Mouse (Mus musculus) limb, embryonic 12.5 days (tissue): Measurements from ENCODE around the gene Inpp4b. TPM values are rescaled to one million over a fixed set of nuclear protein-coding genes. Genes with fewer than 3 reads are reported as not detected.
A peak's percentile ranks its signal among the peaks of the same experiment; 100 is the strongest.

Source experiments
- ATAC-seq: fragments of 200-750 bp; cut with Nextera tagmentation; 2 replicates; pipeline ENCODE4 v1.8.0; 2017; ENCODE audit warnings: low read depth, moderate TSS enrichment; ENCODE audit not compliant: insufficient number of reproducible peaks, insufficient read depth, low FRiP score, low TSS enrichment
- H3K27ac ChIP-seq: fragments of 300-500 bp; sonication (generic); 2 replicates; pipeline ENCODE4 v1.5.1; 2016; ENCODE audit warnings: mild to moderate bottlenecking, moderate library complexity
- H3K27me3 ChIP-seq: fragments of 300-500 bp; sonication (generic); 2 replicates; pipeline ENCODE4 v1.6.1; 2016; ENCODE audit warnings: mild to moderate bottlenecking, moderate library complexity
- H3K36me3 ChIP-seq: fragments of 300-500 bp; sonication (generic); 2 replicates; pipeline ENCODE4 v1.6.1; 2016; ENCODE audit warnings: mild to moderate bottlenecking, moderate library complexity
- H3K4me1 ChIP-seq: fragments of 300-500 bp; sonication (generic); replicated peaks from 2 replicates; pipeline ENCODE4 v1.6.1; 2016
- H3K4me2 ChIP-seq: fragments of 300-500 bp; sonication (generic); 2 replicates; pipeline ENCODE4 v1.6.1; 2016; ENCODE audit warnings: mild to moderate bottlenecking, moderate library complexity
- H3K4me3 ChIP-seq: fragments of 300-500 bp; sonication (generic); replicated peaks from 2 replicates; pipeline ENCODE4 v1.5.1; 2016; ENCODE audit warnings: mild to moderate bottlenecking
- H3K9ac ChIP-seq: fragments of 300-500 bp; sonication (generic); replicated peaks from 2 replicates; pipeline ENCODE4 v1.6.1; 2016; ENCODE audit warnings: mild to moderate bottlenecking, moderate library complexity
- H3K9me3 ChIP-seq: fragments of 300-500 bp; sonication (generic); 2 replicates; pipeline ENCODE4 v1.6.1; 2016; ENCODE audit warnings: mild to moderate bottlenecking, moderate library complexity
- WGBS: fragments of 180-500 bp; shearing (Covaris S2); methylation state at CpG from one replicate; pipeline ENCODE4 v1.1.7; 2016; 5-methylcytosine and 5-hydroxymethylcytosine counted together
- polyA plus RNA-seq: library from polyadenylated mRNA; unstranded; fragments of >200 nt; fragmentation: Nextera tagmentation; extraction: Ambion mirVana; gene quantifications from 2 replicates; pipeline ENCODE4 v1.2.1, GENCODE M21; 2016

The Inpp4b gene
- 14.4 and 15.7 TPM in 2 replicates for polyA plus RNA-seq

DNA sequence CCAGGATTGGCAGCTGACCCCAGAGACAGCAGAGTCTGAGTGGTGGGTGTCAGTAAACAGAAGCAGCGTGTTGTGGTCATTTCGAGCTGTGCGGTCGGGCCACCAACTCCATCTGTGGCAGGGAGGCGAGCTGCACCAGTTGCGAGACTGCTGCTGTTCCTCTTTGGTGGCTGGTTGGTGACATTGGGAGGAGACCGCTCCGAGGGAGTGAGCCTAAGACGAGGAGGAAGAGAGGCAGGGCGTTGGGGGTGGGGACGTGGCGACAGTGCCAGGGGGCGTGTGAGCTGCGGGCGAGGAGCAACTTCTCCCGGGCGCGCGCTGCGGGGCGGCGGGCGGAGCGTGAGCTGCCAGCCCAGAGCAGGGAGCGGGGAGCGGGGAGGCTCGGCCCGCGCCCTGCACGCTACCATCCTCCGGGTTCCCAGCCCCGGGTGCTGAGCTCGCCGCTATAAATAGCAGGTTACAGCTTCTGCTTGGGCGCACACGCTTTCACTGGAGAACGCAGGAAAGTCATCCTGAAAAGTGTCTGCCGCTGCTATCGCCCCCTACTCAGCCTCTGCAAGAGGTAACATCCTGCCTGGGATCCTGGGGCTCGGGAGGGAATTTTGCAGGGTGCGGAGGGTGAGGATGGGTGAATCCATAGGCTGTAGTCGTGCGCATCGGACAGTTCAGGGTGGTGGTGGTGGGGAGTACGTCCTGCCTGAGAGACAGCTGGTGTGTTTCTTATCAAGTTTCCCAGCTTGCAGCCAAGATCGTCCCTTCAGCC is at the start of gene Inpp4b:
Gene Inpp4b, plus strand, starts transcription at position 321 of the 763 bp plus-strand sequence.
- Histone ChIP-seq H3K4me3 (peak within 1 kb of the TSS; percentile 62), H3K9ac (peak within 1 kb of the TSS; percentile 65), H3K4me1 (no peaks in the 10 kb centered on the region), H3K4me2 (peak within 1 kb of the TSS; percentile 98), H3K27ac (no peak within 1 kb of the TSS), H3K9me3 (no peaks in the 10 kb centered on the region), H3K27me3 (peaks cover 20% of the 10 kb centered on the region), H3K36me3 (no peaks in the 10 kb centered on the region)
- peak; percentile 67 for ATAC-seq
- WGBS = 1% methylated on average over 46 of the region's 46 CpGs

DNA sequence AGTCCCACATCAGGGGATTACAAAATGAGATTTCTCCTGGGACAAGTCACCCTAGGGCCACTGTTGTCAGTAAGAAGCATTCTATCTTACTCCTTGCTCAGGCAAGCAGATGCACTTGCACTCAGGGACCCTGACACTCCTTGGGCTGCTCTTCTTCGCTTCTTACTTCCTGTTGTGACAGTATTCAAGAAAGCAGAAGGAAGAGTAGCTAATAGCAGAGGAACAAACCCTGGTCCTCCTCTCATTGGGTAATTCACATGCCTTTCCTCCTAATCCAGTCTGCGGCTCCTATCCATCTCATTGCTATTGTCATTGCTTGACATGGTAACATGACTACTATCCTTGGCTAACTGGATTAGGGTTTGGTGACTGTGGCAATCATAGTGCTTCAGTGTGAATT is 7.1 kb upstream of the Inpp4b start:
- WGBS = 79% methylated on average over 2 of the region's 2 CpGs
- Histone ChIP-seq H3K4me2 (no peak overlapping the region), H3K4me1 (no peaks in the 10 kb centered on the region), H3K4me3 (no peak overlapping the region), H3K9ac (no peak overlapping the region), H3K9me3 (no peaks in the 10 kb centered on the region), H3K27me3 (no peaks in the 10 kb centered on the region), H3K36me3 (no peaks in the 10 kb centered on the region), H3K27ac (no peak overlapping the region)
- no peak for ATAC-seq

DNA sequence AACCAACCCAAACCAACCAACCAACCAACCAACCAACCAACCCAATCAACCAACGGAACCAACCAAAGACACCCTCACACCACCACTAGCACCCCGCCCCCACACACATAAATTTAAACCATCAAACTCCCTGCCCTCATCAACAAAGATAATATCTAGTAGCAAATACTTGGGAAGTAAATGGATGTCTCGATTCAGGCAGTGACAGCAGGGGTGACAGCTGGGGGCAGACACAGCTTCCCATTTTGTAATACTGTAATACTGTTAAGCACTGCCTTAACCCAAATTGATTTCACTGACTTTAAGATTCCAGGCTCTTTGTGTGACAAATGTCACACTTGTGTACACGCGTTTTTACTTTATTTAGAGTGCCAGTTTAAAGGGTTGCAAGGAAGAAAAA is 1.2 kb upstream of the Inpp4b start:
- peak overlapping the region; percentile 62 for H3K4me3 ChIP-seq
- peak overlapping the region; percentile 98 for H3K4me2 ChIP-seq
- H3K9ac ChIP-seq = no peak overlapping the region
- 54% methylated on average over 5 of the region's 5 CpGs for WGBS
- no peak overlapping the region for H3K27ac ChIP-seq
- no peaks in the 10 kb centered on the region for H3K9me3 ChIP-seq
- H3K4me1 ChIP-seq = no peaks in the 10 kb centered on the region
- H3K27me3 ChIP-seq = peaks cover 20% of the 10 kb centered on the region
- ATAC-seq = no peak
- H3K36me3 ChIP-seq = no peaks in the 10 kb centered on the region

DNA sequence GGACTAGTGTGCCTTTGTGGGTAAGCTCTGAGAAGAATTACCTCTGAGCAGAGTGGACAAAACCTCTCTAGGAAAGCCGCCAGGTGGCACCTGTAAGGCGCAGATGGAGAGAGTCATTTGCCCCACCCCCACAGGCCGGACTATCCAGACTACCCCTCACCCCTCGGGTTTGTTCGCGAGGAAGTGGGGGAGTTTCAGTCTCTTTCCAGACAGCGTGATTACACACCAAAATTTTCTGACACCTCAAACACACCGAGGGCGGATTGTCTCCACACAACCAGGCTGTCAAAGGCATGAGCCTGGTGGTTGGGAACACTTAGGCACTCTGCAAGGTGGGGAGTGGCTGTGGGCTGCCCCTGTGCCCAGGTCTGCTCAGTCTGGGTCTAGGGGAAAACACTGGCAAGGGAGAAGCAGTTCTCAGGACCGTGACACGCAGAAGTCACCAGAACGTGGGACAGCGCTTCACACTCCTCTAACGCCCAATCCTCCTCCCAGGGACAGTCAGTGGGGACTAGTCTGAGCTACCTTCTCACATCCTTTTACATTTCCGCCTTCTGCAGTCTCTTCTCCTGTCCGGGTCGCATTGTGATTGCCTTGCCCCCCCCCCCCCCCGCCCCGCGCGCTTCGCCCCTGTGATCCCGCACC is 643 bp upstream of the Inpp4b start:
- Histone ChIP-seq H3K9me3 (no peaks in the 10 kb centered on the region), H3K4me1 (no peaks in the 10 kb centered on the region), H3K9ac (peak overlapping the region; percentile 65), H3K36me3 (no peaks in the 10 kb centered on the region), H3K4me2 (peak overlapping the region; percentile 98), H3K4me3 (peak overlapping the region; percentile 62), H3K27ac (no peak overlapping the region), H3K27me3 (peaks cover 20% of the 10 kb centered on the region)
- ATAC-seq = peak; percentile 80
- under 1% methylated on average over 20 of the region's 23 CpGs for WGBS

DNA sequence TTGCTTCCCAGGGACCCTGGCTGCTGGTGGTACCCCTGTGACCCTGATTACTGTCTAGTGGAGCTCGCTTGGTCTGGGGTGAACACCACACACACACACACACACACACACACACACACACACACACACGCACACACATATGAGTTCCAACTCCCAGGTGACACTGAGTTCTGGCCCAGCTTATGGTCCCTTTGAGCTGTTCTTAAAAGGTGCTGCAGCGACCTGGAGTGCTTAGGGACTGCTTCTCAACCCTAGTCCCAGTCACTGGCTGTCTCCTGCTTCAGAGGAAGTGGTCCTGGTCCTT is 595 bp downstream of the Inpp4b start:
- no peak overlapping the region for H3K27ac ChIP-seq
- H3K4me2 ChIP-seq = peak overlapping the region; percentile 98
- 15% methylated on average over 3 of the region's 3 CpGs for WGBS
- no peaks in the 10 kb centered on the region for H3K9me3 ChIP-seq
- H3K27me3 ChIP-seq = peaks cover 20% of the 10 kb centered on the region
- no peaks in the 10 kb centered on the region for H3K36me3 ChIP-seq
- peak overlapping the region; percentile 65; the same call in 1 of the 2 replicates for H3K9ac ChIP-seq
- ATAC-seq = peak; percentile 28; the same call in 1 of the 2 replicates
- peak overlapping the region; percentile 62 for H3K4me3 ChIP-seq
- H3K4me1 ChIP-seq = no peaks in the 10 kb centered on the region

DNA sequence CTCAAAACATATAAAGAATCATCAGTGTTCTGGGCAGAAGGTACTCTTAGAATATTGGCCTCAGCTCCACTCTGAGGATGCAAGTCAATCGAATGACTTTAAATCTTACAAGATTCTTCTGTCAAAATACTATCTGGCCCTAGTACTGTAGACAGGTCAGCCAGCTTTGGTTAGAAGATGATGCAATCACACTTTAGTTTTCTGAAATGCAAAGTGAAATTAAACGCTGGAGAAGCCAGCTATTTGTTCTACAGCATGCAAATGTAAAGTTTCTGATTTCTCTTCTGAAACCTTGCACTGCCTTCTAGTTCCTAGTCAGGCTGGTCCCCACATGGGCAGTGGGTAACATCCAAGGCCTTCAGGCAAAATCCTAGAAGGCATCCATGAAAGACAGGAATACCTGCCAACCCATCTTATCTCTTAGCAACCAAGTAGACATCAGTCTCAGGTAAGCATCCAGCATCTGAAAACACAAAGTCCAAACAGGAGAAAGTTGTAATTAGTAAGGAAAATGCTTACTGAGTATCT is 2.9 kb downstream of the Inpp4b start:
- 83% methylated on average over 2 of the region's 2 CpGs for WGBS
- Histone ChIP-seq H3K4me3 (no peak overlapping the region), H3K4me1 (no peaks in the 10 kb centered on the region)

DNA sequence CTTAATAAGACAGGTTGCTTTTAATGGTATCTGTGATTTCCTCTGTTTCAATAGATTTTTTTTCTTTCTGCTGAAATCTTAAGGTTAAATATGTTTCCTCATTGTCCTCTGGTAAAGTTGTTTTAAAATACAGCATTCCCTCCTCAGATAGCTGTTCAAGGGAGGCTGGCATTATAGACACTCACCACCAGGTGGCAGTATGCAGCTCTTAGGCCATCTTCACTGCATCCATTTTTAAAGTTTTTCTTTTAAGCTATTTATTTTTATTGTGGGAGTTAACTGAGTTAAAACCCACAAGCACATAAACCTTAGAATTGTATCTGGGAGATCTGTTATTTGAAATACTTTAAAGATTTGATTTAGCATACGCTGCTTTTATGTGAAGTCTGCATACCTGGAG is 7.1 kb downstream of the Inpp4b start:
- Histone ChIP-seq H3K4me1 (no peaks in the 10 kb centered on the region), H3K36me3 (no peaks in the 10 kb centered on the region), H3K9me3 (no peaks in the 10 kb centered on the region), H3K27me3 (no peaks in the 10 kb centered on the region), H3K4me3 (no peak overlapping the region), H3K27ac (no peak overlapping the region), H3K4me2 (no peak overlapping the region), H3K9ac (no peak overlapping the region)
- 76% methylated on average over 1 of the region's 1 CpGs for WGBS
- no peak for ATAC-seq

More for the DNA sequence above, 2.9 kb downstream of the Inpp4b start:
- H3K9me3 ChIP-seq = no peaks in the 10 kb centered on the region
- H3K36me3 ChIP-seq = no peaks in the 10 kb centered on the region
- no peak for ATAC-seq
- H3K9ac ChIP-seq = no peak overlapping the region
- no peak overlapping the region for H3K4me2 ChIP-seq
- peaks cover 20% of the 10 kb centered on the region for H3K27me3 ChIP-seq
- no peak overlapping the region for H3K27ac ChIP-seq

DNA sequence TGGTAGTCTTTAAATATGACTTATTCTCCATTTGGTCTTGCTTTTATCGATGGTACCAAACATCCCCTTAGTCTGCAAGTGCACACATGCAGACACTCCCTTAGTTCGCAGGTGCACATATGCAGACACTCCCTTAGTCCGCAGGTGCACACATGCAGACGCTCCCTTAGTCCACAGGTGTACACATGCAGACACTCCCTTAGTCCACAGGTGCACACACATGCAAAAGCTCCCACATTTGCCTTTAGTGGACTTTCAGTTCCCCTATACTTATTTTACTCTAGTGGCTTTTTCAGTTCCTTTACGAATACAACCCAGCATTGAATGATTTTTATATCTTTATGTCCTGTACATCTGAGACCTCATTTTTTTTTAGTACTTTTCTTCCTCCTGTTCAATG is 11.1 kb downstream of the Inpp4b start:
- Histone ChIP-seq H3K4me1 (no peaks in the 10 kb centered on the region), H3K27ac (no peak overlapping the region), H3K36me3 (no peaks in the 10 kb centered on the region), H3K4me3 (no peak overlapping the region), H3K27me3 (no peaks in the 10 kb centered on the region), H3K9me3 (no peaks in the 10 kb centered on the region), H3K4me2 (no peak overlapping the region), H3K9ac (no peak overlapping the region)
- 87% methylated on average over 5 of the region's 5 CpGs for WGBS
- ATAC-seq = no peak

DNA sequence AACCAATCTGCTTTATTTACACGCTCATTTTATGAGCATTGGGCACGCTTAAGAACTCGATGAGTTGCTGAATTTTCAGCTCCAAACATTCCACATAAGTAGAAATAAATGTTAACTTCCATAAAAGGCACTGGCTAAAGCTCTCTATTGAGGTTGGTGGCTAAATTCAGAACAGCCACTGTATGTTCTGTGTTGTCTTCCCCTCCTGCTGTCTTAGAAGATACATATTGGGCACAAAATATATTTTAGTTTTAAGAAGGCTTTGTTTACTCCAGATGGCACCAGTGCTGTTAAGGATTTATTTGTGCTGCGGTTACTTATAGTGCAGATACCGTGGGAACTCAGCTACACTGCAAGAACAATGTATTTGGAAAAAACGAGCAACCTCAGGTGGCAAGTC is 15.8 kb downstream of the Inpp4b start:
- Histone ChIP-seq H3K4me1 (no peaks in the 10 kb centered on the region), H3K9ac (no peak overlapping the region), H3K4me3 (no peak overlapping the region), H3K4me2 (no peak overlapping the region), H3K27ac (no peak overlapping the region), H3K9me3 (no peaks in the 10 kb centered on the region), H3K36me3 (no peaks in the 10 kb centered on the region), H3K27me3 (no peaks in the 10 kb centered on the region)
- no peak for ATAC-seq
- WGBS = 78% methylated on average over 6 of the region's 6 CpGs

DNA sequence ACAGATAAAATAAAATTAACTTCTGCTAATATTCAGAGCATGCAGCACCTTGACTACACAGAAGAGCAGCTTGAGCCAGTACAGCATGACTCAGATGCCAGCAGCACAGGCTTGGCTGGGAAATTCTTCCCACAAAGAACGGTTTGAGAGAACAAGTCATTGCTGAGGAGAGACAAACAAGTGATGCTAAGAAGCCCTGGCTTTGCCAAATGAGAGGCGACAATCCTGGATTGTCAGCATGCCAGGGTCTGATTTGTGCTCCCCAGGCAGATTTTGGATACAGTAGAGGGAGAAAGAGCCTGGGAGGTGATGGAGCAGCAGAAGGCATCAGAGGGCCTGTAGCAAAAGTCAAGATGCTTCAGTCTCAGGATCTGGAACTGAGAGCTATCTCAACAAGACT is 18.2 kb downstream of the Inpp4b start:
- no peak overlapping the region for H3K4me3 ChIP-seq
- H3K9me3 ChIP-seq = no peaks in the 10 kb centered on the region
- H3K9ac ChIP-seq = no peak overlapping the region
- no peak overlapping the region for H3K4me2 ChIP-seq
- no peak overlapping the region for H3K27ac ChIP-seq
- 82% methylated on average over 2 of the region's 2 CpGs for WGBS
- H3K4me1 ChIP-seq = no peaks in the 10 kb centered on the region
- no peaks in the 10 kb centered on the region for H3K27me3 ChIP-seq
- no peak for ATAC-seq
- no peaks in the 10 kb centered on the region for H3K36me3 ChIP-seq

DNA sequence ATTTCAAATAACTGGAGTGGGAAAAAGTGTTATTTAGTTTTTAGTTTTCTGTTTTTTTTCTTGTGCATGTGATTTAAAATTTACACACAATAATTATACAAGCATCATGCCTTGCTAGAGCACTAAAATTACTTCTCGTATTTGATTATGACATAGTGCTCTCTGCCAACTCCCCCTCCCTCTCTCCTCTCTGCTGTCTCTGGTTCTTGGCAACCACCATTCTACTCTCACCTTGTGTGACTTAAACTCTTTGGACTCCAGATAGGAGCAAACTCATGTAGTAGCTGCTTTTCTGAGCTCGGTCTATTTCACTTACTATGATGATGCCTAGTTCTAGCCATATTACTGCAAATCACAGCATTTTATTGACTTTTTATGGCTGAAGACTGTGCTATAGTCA is 18.8 kb downstream of the Inpp4b start:
- no peak for ATAC-seq
- Histone ChIP-seq H3K9me3 (no peaks in the 10 kb centered on the region), H3K27ac (no peak overlapping the region), H3K4me1 (no peaks in the 10 kb centered on the region), H3K9ac (no peak overlapping the region), H3K4me3 (no peak overlapping the region), H3K27me3 (no peaks in the 10 kb centered on the region), H3K36me3 (no peaks in the 10 kb centered on the region), H3K4me2 (no peak overlapping the region)
- WGBS = 87% methylated on average over 2 of the region's 2 CpGs
